Mouse (Mus musculus) liver, postnatal 0 days (tissue): ENCODE data around the gene Dnah9.

Source experiments
- CTCF ChIP-seq: sonication (generic); IDR thresholded peaks from 2 replicates; pipeline ENCODE4 v1.5.1; 2016; ENCODE audit warnings: antibody characterized with exemption, low read depth
- EP300 ChIP-seq: IDR thresholded peaks from 2 replicates; pipeline ENCODE4 v1.6.1; 2016; ENCODE audit warnings: antibody characterized with exemption, low read depth, mild to moderate bottlenecking

GRCm38 (mm10) chr11:65852066-65852465 is 316.3 kb downstream of the Dnah9 start:
- TF ChIP-seq EP300 (no peak), CTCF (peak; percentile 48)
